Mouse (Mus musculus): ENCODE results near the gene Scmh1. TPM values are rescaled to one million over a fixed set of nuclear protein-coding genes. Genes with fewer than 3 reads are reported as not detected.

Scmh1 gene
- 13.5 and 24.1 TPM in 2 replicates for polyA plus RNA-seq (2011; ENCODE audit: insufficient read depth, insufficient read length, low replicate concordance, missing spikeins)

DNA sequence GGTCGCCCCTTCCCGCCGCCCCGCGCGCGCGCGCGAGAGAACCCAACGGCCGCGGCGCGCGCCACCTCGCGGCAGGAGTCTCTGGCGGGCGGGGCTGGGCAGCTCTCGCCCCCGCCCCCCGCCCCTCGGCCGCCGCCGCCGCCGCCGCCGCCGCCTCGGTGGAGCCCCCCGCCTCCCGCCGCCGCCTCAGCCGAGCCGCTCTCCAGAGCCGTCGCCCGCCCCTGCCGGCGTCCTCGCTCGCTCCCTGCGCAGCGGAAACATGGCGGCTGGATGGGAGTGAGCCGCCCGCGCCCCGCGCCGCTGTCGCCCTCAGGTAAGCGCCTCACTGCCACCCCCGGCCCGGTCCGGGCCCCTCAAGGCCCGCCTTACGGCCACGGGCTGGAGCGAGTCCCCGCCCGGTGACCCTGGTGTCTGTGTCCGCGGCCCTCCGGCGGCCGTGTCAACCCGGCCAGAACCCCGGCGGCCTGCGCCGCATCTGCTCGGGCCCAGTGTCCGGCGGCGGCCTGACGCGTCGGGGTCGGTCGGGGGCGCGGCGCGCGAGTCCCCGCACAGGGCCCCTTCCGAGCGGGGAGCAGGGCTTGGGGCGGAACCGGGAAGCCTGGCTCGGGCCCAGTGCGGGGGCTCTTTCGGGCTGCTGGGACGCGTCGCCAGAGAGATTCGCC is at the start of gene Scmh1:
Gene Scmh1 (plus strand): TSS at position 138 of the 662 bp plus-strand sequence.
- Histone ChIP-seq H3K4me3 (replicated peaks; ENCODE audit: control insufficient read depth, low read depth, low read length) (peak within 1 kb of the TSS; percentile 70), H3K27ac (ENCODE audit: control insufficient read depth, insufficient read depth, low read depth, low read length, poor library complexity) (peak within 1 kb of the TSS; percentile 79), H3K4me1 (ENCODE audit: control insufficient read depth, insufficient read depth, low read length) (no peaks in the 10 kb centered on the region; the same call in 1 of the 2 replicates)
- WGBS: 1% methylated on average over 68 of the region's 102 CpGs
- TF ChIP-seq CTCF (IDR thresholded peaks at IDR 0.05; ENCODE audit: control insufficient read depth, insufficient read depth, low read length): no peak
- TF ChIP-seq POLR2A (IDR thresholded peaks at IDR 0.05; ENCODE audit: borderline replicate concordance, control insufficient read depth, low read depth, low read length): 0 out of 2 replicates have a peak, but pooled peaks have one; percentile 6

DNA sequence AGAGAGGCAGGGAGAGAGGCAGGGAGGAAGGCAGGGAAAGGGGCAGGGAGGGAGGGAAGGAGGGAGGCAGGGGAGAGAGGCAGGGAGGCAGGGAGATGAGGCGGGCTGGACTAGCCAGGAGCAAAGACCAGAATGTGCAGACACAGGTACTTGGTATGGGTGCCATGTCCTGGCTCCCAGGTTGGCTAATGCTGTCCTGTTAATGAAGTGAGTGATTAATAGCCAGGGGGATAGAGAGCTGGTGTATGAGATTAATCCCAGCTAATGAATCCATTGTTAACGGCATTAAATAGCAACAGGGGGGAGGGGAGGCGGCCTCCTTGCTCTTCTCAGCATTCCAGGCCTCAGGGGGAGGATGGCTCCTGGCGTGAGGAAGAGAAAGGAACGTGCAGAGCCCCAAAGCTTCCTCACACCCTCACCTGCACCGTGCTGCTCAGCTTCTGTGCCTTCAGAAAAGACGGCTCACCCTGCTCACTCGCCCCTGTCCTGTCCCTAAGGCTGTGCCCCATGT is 45.0 kb upstream of the Scmh1 start:
- Histone ChIP-seq H3K27ac (ENCODE audit: control insufficient read depth, insufficient read depth, low read depth, low read length, poor library complexity) (no peak overlapping the region), H3K4me3 (replicated peaks; ENCODE audit: control insufficient read depth, low read depth, low read length) (no peak overlapping the region), H3K4me1 (ENCODE audit: control insufficient read depth, insufficient read depth, low read length) (no peaks in the 10 kb centered on the region)
- 36% methylated on average over 8 of the region's 8 CpGs for WGBS
- TF ChIP-seq POLR2A (IDR thresholded peaks at IDR 0.05; ENCODE audit: borderline replicate concordance, control insufficient read depth, low read depth, low read length) (no peak), CTCF (IDR thresholded peaks at IDR 0.05; ENCODE audit: control insufficient read depth, insufficient read depth, low read length) (no peak)

GRCm38 (mm10) chr4:120364729-120365128 is 40.4 kb upstream of the Scmh1 start:
- no peak overlapping the region for H3K4me3 ChIP-seq (replicated peaks; ENCODE audit: control insufficient read depth, low read depth, low read length)
- H3K4me1 ChIP-seq (ENCODE audit: control insufficient read depth, insufficient read depth, low read length): no peaks in the 10 kb centered on the region
- TF ChIP-seq POLR2A (IDR thresholded peaks at IDR 0.05; ENCODE audit: borderline replicate concordance, control insufficient read depth, low read depth, low read length) (no peak), CTCF (IDR thresholded peaks at IDR 0.05; ENCODE audit: control insufficient read depth, insufficient read depth, low read length) (no peak)
- 3% methylated on average over 3 of the region's 3 CpGs for WGBS
- H3K27ac ChIP-seq (ENCODE audit: control insufficient read depth, insufficient read depth, low read depth, low read length, poor library complexity): no peak overlapping the region

DNA sequence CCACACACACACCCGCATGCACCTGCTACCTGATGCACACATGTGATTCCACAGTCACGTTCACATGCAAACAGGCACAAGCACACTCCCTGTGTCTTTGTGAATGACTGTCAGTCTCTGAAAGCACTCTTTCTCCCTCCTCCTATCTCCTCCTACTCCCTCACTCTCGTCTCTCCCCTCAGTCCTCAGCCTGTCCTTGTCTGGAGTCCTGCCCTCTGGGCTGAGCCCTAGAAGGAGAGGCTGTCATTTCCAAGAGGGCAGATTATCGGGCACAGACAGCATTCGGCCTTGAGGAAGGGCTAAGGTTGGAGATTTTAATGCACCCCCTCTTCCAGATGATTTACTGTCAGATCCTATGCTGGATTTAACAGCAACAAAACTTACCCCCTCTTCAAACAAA is 39.6 kb upstream of the Scmh1 start:
- Histone ChIP-seq H3K4me3 (replicated peaks; ENCODE audit: control insufficient read depth, low read depth, low read length) (no peak overlapping the region), H3K4me1 (ENCODE audit: control insufficient read depth, insufficient read depth, low read length) (no peaks in the 10 kb centered on the region), H3K27ac (ENCODE audit: control insufficient read depth, insufficient read depth, low read depth, low read length, poor library complexity) (no peak overlapping the region)
- TF ChIP-seq CTCF (IDR thresholded peaks at IDR 0.05; ENCODE audit: control insufficient read depth, insufficient read depth, low read length) (no peak), POLR2A (IDR thresholded peaks at IDR 0.05; ENCODE audit: borderline replicate concordance, control insufficient read depth, low read depth, low read length) (no peak)
- WGBS: 64% methylated on average over 5 of the region's 5 CpGs

- 86% methylated on average over 2 of the region's 2 CpGs for WGBS
- no peak for TF ChIP-seq POLR2A (IDR thresholded peaks at IDR 0.05; ENCODE audit: borderline replicate concordance, control insufficient read depth, low read depth, low read length)
- no peak for TF ChIP-seq CTCF (IDR thresholded peaks at IDR 0.05; ENCODE audit: control insufficient read depth, insufficient read depth, low read length)
- H3K27ac ChIP-seq (ENCODE audit: control insufficient read depth, insufficient read depth, low read depth, low read length, poor library complexity): no peak overlapping the region
- no peaks in the 10 kb centered on the region for H3K4me1 ChIP-seq (ENCODE audit: control insufficient read depth, insufficient read depth, low read length)
- no peak overlapping the region for H3K4me3 ChIP-seq (replicated peaks; ENCODE audit: control insufficient read depth, low read depth, low read length)
Observed at GRCm38 (mm10) chr4:120368031-120368430, 37.0 kb upstream of the Scmh1 start.

GRCm38 (mm10) chr4:120368663-120369062 is 36.4 kb upstream of the Scmh1 start:
- H3K4me1 ChIP-seq (ENCODE audit: control insufficient read depth, insufficient read depth, low read length): no peaks in the 10 kb centered on the region
- no peak overlapping the region for H3K27ac ChIP-seq (ENCODE audit: control insufficient read depth, insufficient read depth, low read depth, low read length, poor library complexity)
- 10% methylated on average over 4 of the region's 4 CpGs for whole genome bisulfite sequencing
- no peak overlapping the region for H3K4me3 ChIP-seq (replicated peaks; ENCODE audit: control insufficient read depth, low read depth, low read length)
- no peak for TF ChIP-seq POLR2A (IDR thresholded peaks at IDR 0.05; ENCODE audit: borderline replicate concordance, control insufficient read depth, low read depth, low read length)
- peak; percentile 84 for TF ChIP-seq CTCF (IDR thresholded peaks at IDR 0.05; ENCODE audit: control insufficient read depth, insufficient read depth, low read length)

- H3K4me3 ChIP-seq (replicated peaks; ENCODE audit: control insufficient read depth, low read depth, low read length): no peak overlapping the region
- WGBS: 51% methylated on average over 2 of the region's 2 CpGs
- TF ChIP-seq POLR2A (IDR thresholded peaks at IDR 0.05; ENCODE audit: borderline replicate concordance, control insufficient read depth, low read depth, low read length) (no peak), CTCF (IDR thresholded peaks at IDR 0.05; ENCODE audit: control insufficient read depth, insufficient read depth, low read length) (no peak)
- H3K27ac ChIP-seq (ENCODE audit: control insufficient read depth, insufficient read depth, low read depth, low read length, poor library complexity): no peak overlapping the region
- no peaks in the 10 kb centered on the region for H3K4me1 ChIP-seq (ENCODE audit: control insufficient read depth, insufficient read depth, low read length)
Observed at GRCm38 (mm10) chr4:120369156-120369555, 35.9 kb upstream of the Scmh1 start.

GRCm38 (mm10) chr4:120369861-120370366 is 35.2 kb upstream of the Scmh1 start:
- no peak for TF ChIP-seq CTCF (IDR thresholded peaks at IDR 0.05; ENCODE audit: control insufficient read depth, insufficient read depth, low read length)
- no peak for TF ChIP-seq POLR2A (IDR thresholded peaks at IDR 0.05; ENCODE audit: borderline replicate concordance, control insufficient read depth, low read depth, low read length)
- 61% methylated on average over 10 of the region's 10 CpGs for WGBS
- Histone ChIP-seq H3K4me1 (ENCODE audit: control insufficient read depth, insufficient read depth, low read length) (no peaks in the 10 kb centered on the region), H3K4me3 (replicated peaks; ENCODE audit: control insufficient read depth, low read depth, low read length) (no peak overlapping the region), H3K27ac (ENCODE audit: control insufficient read depth, insufficient read depth, low read depth, low read length, poor library complexity) (no peak overlapping the region)
